Mouse (Mus musculus): ENCODE measurements around the gene Apol9b. TPM values are rescaled to one million over a fixed set of nuclear protein-coding genes. Genes with fewer than 3 reads are reported as not detected.

The Apol9b gene
- polyA plus RNA-seq (2014; fragmentation: Illumina TruSeq; extraction: RNeasy Lipid Tissue Mini Kit (QIAGEN cat#74804); ENCODE audit: low read depth, low replicate concordance), result 1.0 TPM

GRCm38 (mm10) chr15:77728739-77729138 is at the start of gene Apol9b:
TSS of gene Apol9b (plus strand) at chr15:77729039.

GRCm38 (mm10) chr15:77698656-77699055 is 30.2 kb upstream of the Apol9b start, which contains the start of gene Apol7e:
TSS of gene Apol7e (plus strand) at chr15:77698857.

DNA sequence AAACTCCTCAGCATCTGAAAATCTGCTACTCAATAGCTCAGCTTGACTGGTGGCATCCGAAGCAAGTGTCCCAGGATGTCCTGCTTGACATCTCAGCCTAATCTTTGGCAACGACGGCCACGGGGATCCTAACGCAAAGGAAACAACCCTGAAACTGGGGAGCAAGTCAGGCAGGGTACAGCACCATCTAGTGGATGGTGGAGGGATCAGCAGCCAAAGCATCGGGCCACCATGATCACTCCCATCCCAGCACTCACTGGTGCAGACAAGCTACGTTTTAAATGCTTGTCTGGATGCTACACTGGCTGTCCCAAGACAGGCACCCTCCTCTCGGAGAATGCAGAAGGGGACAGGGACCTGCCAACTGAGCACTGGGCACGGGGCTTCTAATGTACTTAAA is 28.0 kb downstream of the Apol9b start, which contains the start of gene Apol8:
Gene Apol8, minus strand, starts transcription at position 156 of the 400 bp plus-strand sequence.

Other genes starting within 250 kb of the Apol9b start
- not detected for gene Apol11a, start 220.8 kb upstream of the Apol9b start, polyA plus RNA-seq (2014; fragmentation: Illumina TruSeq; extraction: RNeasy Lipid Tissue Mini Kit (QIAGEN cat#74804); ENCODE audit: low read depth, low replicate concordance)
- gene Apol7c, start 195.7 kb upstream of the Apol9b start, polyA plus RNA-seq (2014; fragmentation: Illumina TruSeq; extraction: RNeasy Lipid Tissue Mini Kit (QIAGEN cat#74804); ENCODE audit: low read depth, low replicate concordance), result not detected
- not detected for gene 1700025B11Rik, start 167.1 kb upstream of the Apol9b start, polyA plus RNA-seq (2014; fragmentation: Illumina TruSeq; extraction: RNeasy Lipid Tissue Mini Kit (QIAGEN cat#74804); ENCODE audit: low read depth, low replicate concordance)
- 5.3 TPM for gene Apol10b, start 132.9 kb upstream of the Apol9b start, polyA plus RNA-seq (2014; fragmentation: Illumina TruSeq; extraction: RNeasy Lipid Tissue Mini Kit (QIAGEN cat#74804); ENCODE audit: low read depth, low replicate concordance)
- gene Gm36245, start 129.8 kb upstream of the Apol9b start, polyA plus RNA-seq (2014; fragmentation: Illumina TruSeq; extraction: RNeasy Lipid Tissue Mini Kit (QIAGEN cat#74804); ENCODE audit: low read depth, low replicate concordance), result not detected
- gene Apol11b, start 85.8 kb upstream of the Apol9b start, polyA plus RNA-seq (2014; fragmentation: Illumina TruSeq; extraction: RNeasy Lipid Tissue Mini Kit (QIAGEN cat#74804); ENCODE audit: low read depth, low replicate concordance), result 0.39 TPM
- not detected for gene Apol7e, start 30.2 kb upstream of the Apol9b start, polyA plus RNA-seq (2014; fragmentation: Illumina TruSeq; extraction: RNeasy Lipid Tissue Mini Kit (QIAGEN cat#74804); ENCODE audit: low read depth, low replicate concordance)
- gene Apol8, start 28.0 kb downstream of the Apol9b start, polyA plus RNA-seq (2014; fragmentation: Illumina TruSeq; extraction: RNeasy Lipid Tissue Mini Kit (QIAGEN cat#74804); ENCODE audit: low read depth, low replicate concordance), result not detected
- 40.0 TPM for gene Myh9, start 113.1 kb downstream of the Apol9b start, polyA plus RNA-seq (2014; fragmentation: Illumina TruSeq; extraction: RNeasy Lipid Tissue Mini Kit (QIAGEN cat#74804); ENCODE audit: low read depth, low replicate concordance)
- gene Txn2, start 200.0 kb downstream of the Apol9b start, polyA plus RNA-seq (2014; fragmentation: Illumina TruSeq; extraction: RNeasy Lipid Tissue Mini Kit (QIAGEN cat#74804); ENCODE audit: low read depth, low replicate concordance), result 377 TPM
- gene Foxred2, start 227.7 kb downstream of the Apol9b start, polyA plus RNA-seq (2014; fragmentation: Illumina TruSeq; extraction: RNeasy Lipid Tissue Mini Kit (QIAGEN cat#74804); ENCODE audit: low read depth, low replicate concordance), result 0.79 TPM
- gene Eif3d, start 241.8 kb downstream of the Apol9b start, polyA plus RNA-seq (2014; fragmentation: Illumina TruSeq; extraction: RNeasy Lipid Tissue Mini Kit (QIAGEN cat#74804); ENCODE audit: low read depth, low replicate concordance), result 70.0 TPM

Measured in heart, adult 10 weeks (tissue).